Mouse (Mus musculus) cerebellum, adult (tissue): ENCODE results near the gene Klhl1.
"Not testable (repeated sequence)": the region's sequence is repeated elsewhere in the genome, so short reads cannot be mapped to it uniquely, and the experiment has no call there.

Source experiments
- ATAC-seq: cut with Nextera tagmentation; 2 replicates; pipeline ENCODE4 v1.9.2; 2017; ENCODE audit warnings: mild to moderate bottlenecking, moderate library complexity, mixed read lengths; ENCODE audit not compliant: insufficient number of reproducible peaks, low FRiP score, low TSS enrichment

Gene Klhl1

GRCm38 (mm10) chr14:96518954-96519682 lies at the start of gene Klhl1:
TSS of gene Klhl1 (minus strand) at chr14:96519102.
- peak; percentile 26; the same call in 1 of the 2 replicates for ATAC-seq

DNA sequence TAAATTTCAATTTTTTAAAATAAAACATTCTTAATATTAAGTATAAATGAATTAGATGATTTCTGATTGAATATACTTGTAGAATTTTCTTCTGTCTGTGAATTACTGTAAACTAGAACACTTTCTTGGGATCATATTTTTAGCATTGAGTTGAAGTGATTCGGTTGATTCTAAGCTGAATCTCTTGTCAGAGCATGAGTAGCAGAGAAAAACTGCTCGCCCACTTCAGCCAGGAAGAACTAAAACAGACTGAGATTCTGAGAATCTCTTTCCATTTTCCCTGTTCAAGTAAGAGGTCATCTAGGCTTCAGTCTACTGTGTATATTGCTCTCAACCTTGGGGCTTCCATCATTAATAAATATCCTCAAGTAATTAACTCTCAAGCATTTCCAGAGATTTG lies 34.8 kb upstream of the Klhl1 start:
- no peak for ATAC-seq

- ATAC-seq: peak; percentile 76
Observed at GRCm38 (mm10) chr14:96518151-96518953, 550 bp downstream of the Klhl1 start.

- ATAC-seq: peak; percentile 34; the same call in 1 of the 2 replicates
Observed at GRCm38 (mm10) chr14:96517727-96518126, 1.2 kb downstream of the Klhl1 start.

- ATAC-seq: no peak
Observed at GRCm38 (mm10) chr14:96499936-96500335, 19.0 kb downstream of the Klhl1 start.

- no peak for ATAC-seq
Observed at GRCm38 (mm10) chr14:96471812-96472211, 47.1 kb downstream of the Klhl1 start.

GRCm38 (mm10) chr14:96471336-96471735 lies 47.6 kb downstream of the Klhl1 start:
- no peak for ATAC-seq

- ATAC-seq: no peak
Observed at GRCm38 (mm10) chr14:96461756-96462155, 57.1 kb downstream of the Klhl1 start.

DNA sequence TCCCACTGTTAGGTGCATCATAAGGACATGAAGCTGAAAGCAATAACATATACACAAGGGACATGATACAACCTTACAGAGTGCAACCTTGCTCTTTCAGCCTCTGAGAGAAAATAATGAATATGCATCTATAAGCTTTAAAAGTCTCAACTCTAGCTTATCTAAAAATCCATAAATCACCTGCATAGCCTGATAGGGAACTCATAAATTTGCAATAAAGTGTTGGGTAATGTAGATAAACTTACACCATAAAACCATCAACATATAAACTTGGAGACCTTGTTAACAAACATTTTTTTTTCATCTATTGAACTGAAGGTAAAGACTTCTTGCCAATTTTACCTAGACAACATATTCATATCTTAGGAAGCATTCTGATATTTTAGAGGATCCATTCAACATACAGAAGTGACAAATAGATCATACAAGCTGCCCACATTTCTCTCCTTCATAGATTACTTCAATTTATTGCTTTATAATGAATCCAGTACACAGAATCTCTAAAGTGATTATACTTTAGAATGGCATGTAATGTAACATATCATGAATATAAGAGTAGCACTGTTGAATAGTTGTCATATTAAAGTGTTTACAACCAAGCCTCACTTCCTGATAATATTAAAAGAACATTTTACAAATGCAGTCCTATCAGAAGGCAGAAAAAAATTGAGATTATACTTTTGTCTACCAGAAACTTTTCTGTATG lies 126.7 kb downstream of the Klhl1 start:
- no peak for ATAC-seq

- no peak for ATAC-seq
Observed at GRCm38 (mm10) chr14:96362727-96363126, 156.2 kb downstream of the Klhl1 start.

GRCm38 (mm10) chr14:96348220-96348619 lies 170.7 kb downstream of the Klhl1 start:
- ATAC-seq: no peak

GRCm38 (mm10) chr14:96331069-96331468 lies 187.8 kb downstream of the Klhl1 start:
- no peak for ATAC-seq

- ATAC-seq: no peak
Observed at GRCm38 (mm10) chr14:96217805-96218441, 301.0 kb downstream of the Klhl1 start.

- ATAC-seq: not testable (repeated sequence)
Observed at GRCm38 (mm10) chr14:96194795-96195194, 324.1 kb downstream of the Klhl1 start.

DNA sequence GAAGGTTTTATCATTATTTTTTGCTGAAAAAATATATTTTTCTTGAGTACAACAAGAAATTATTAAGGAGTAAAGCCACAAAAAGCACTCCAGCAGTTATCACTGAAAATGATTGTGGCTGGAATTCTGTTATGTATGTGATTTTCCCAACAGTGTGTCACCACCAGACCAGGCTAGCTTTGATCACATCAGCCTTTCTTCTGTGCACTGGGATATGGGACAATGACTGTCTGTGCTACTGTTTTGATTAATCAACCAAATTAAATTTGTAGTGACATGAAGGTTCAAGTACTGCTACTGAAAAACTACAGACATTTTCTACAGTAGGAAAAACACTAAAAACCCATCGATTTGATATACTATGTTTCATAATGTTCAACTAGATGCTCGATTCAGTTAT lies 344.4 kb downstream of the Klhl1 start:
- ATAC-seq: no peak

- ATAC-seq: no peak
Observed at GRCm38 (mm10) chr14:96143137-96143536, 375.8 kb downstream of the Klhl1 start.

GRCm38 (mm10) chr14:96140246-96140645 lies 378.7 kb downstream of the Klhl1 start:
- no peak for ATAC-seq

GRCm38 (mm10) chr14:96107396-96107795 lies 411.5 kb downstream of the Klhl1 start:
- ATAC-seq: no peak

- ATAC-seq: no peak
Observed at GRCm38 (mm10) chr14:96081681-96082207, 437.2 kb downstream of the Klhl1 start.

DNA sequence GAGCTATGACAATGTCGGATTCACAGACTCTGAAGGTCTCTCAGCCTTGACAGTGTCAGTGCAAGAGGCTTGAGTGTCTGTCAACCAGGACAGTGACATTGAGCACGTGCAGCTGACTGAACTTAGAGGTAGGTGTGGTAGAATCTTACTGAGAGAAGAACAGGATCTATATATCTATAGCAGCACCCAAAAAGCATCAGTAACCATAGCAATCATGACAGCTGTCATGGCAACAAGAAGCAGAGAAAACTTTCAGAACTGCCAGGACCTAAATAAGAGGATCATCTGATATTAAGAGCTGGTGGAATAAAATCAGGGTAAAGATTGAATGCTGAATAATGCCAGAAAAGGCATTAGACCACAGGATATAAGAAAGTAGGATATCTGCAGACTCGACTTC lies 453.0 kb downstream of the Klhl1 start:
- ATAC-seq: no peak
